Mouse (Mus musculus) cerebellum, postnatal 25 days (tissue): ENCODE data around the gene Glis2.
A peak's percentile ranks its signal among the peaks of the same experiment; 100 is the strongest.

Source experiments
- DNase-seq, 2 experiments: peaks; one replicate each; pipeline ENCODE4 v3.0.0; 2021; ENCODE audit warnings: mixed read lengths in 2 of 2

Glis2 gene

GRCm38 (mm10) chr16:4584438-4584837 is 10.1 kb upstream of the Glis2 start:
- DNase-seq = no peak

- DNase-seq = no peak
These were observed 8.6 kb upstream of the Glis2 start for GRCm38 (mm10) chr16:4585642-4586530.

- peak; percentile 89 to 94 for DNase-seq
These were observed 7.9 kb upstream of the Glis2 start for GRCm38 (mm10) chr16:4586531-4587123.

GRCm38 (mm10) chr16:4587516-4588210 is 6.8 kb upstream of the Glis2 start:
- no peak for DNase-seq

- DNase-seq = no peak
These were observed 4.3 kb upstream of the Glis2 start for GRCm38 (mm10) chr16:4590236-4590635.

GRCm38 (mm10) chr16:4592909-4593875 is 1.3 kb upstream of the Glis2 start:
- peak; percentile 62 to 81 for DNase-seq

- DNase-seq = no peak
These were observed 457 bp downstream of the Glis2 start for GRCm38 (mm10) chr16:4594814-4595526.

GRCm38 (mm10) chr16:4595527-4595963 is 1.0 kb downstream of the Glis2 start:
- peak; percentile 46 to 64 for DNase-seq

GRCm38 (mm10) chr16:4596141-4596728 is 1.7 kb downstream of the Glis2 start:
- no peak for DNase-seq

- DNase-seq = no peak
These were observed 2.3 kb downstream of the Glis2 start for GRCm38 (mm10) chr16:4596836-4597235.

- DNase-seq = no peak
These were observed 2.8 kb downstream of the Glis2 start for GRCm38 (mm10) chr16:4597296-4597695.

GRCm38 (mm10) chr16:4598041-4598440 is 3.5 kb downstream of the Glis2 start:
- DNase-seq = no peak

GRCm38 (mm10) chr16:4598891-4599543 is 4.5 kb downstream of the Glis2 start:
- no peak for DNase-seq

- DNase-seq = no peak
These were observed 5.1 kb downstream of the Glis2 start for GRCm38 (mm10) chr16:4599616-4600015.

GRCm38 (mm10) chr16:4600701-4601310 is 6.3 kb downstream of the Glis2 start:
- no peak for DNase-seq

GRCm38 (mm10) chr16:4602189-4602588 is 7.7 kb downstream of the Glis2 start:
- DNase-seq = no peak

- DNase-seq = no peak
These were observed 8.4 kb downstream of the Glis2 start for GRCm38 (mm10) chr16:4602766-4603452.

GRCm38 (mm10) chr16:4603453-4603837 is 8.9 kb downstream of the Glis2 start:
- DNase-seq = no peak

GRCm38 (mm10) chr16:4604293-4604837 is 9.9 kb downstream of the Glis2 start:
- DNase-seq = no peak
